Mouse (Mus musculus) embryonic facial prominence, embryonic 13.5 days (tissue): ENCODE data around the gene Slc17a1. TPM values are rescaled to one million over a fixed set of nuclear protein-coding genes. Genes with fewer than 3 reads are reported as not detected.

ENCODE experiments used
- ATAC-seq: fragments of 200-750 bp; cut with Nextera tagmentation; 2 replicates; pipeline ENCODE4 v1.8.0; 2017; ENCODE audit warnings: low read depth; ENCODE audit not compliant: insufficient number of reproducible peaks, insufficient read depth, low FRiP score, low TSS enrichment
- H3K27ac ChIP-seq: fragments of 300-500 bp; sonication (generic); 2 replicates; pipeline ENCODE4 v1.5.1; 2015; ENCODE audit warnings: moderate library complexity, mild to moderate bottlenecking, inconsistent platforms
- H3K27me3 ChIP-seq: fragments of 300-500 bp; sonication (generic); 2 replicates; pipeline ENCODE4 v1.6.1; 2015; ENCODE audit warnings: mild to moderate bottlenecking, inconsistent platforms
- H3K36me3 ChIP-seq: fragments of 300-500 bp; sonication (generic); 2 replicates; pipeline ENCODE4 v1.6.1; 2015; ENCODE audit warnings: mild to moderate bottlenecking, inconsistent platforms
- H3K4me1 ChIP-seq: fragments of 300-500 bp; sonication (generic); 2 replicates; pipeline ENCODE4 v1.6.1; 2015; ENCODE audit warnings: inconsistent platforms
- H3K4me2 ChIP-seq: fragments of 300-500 bp; sonication (generic); 2 replicates; pipeline ENCODE4 v1.6.1; 2015; ENCODE audit warnings: moderate library complexity, mild to moderate bottlenecking, inconsistent platforms
- H3K4me3 ChIP-seq: fragments of 300-500 bp; sonication (generic); 2 replicates; pipeline ENCODE4 v1.5.1; 2015; ENCODE audit warnings: mild to moderate bottlenecking, inconsistent platforms
- H3K9ac ChIP-seq: fragments of 300-500 bp; sonication (generic); 2 replicates; pipeline ENCODE4 v1.6.1; 2015; ENCODE audit warnings: mild to moderate bottlenecking, inconsistent platforms
- H3K9me3 ChIP-seq: fragments of 300-500 bp; sonication (generic); 2 replicates; pipeline ENCODE4 v1.6.1; 2016; ENCODE audit warnings: inconsistent platforms
- WGBS: fragments of 180-500 bp; shearing (Covaris S2); methylation state at CpG from one replicate; pipeline ENCODE4 v1.1.7; 2015; ENCODE audit warnings: mixed read lengths; 5-methylcytosine and 5-hydroxymethylcytosine counted together
- polyA plus RNA-seq: library from polyadenylated mRNA; unstranded; fragments of >200 nt; fragmentation: Nextera tagmentation; extraction: Ambion mirVana; gene quantifications from 2 replicates; pipeline ENCODE4 v1.2.1, GENCODE M21; 2015

Slc17a1 gene
- not detected in 2 replicates for polyA plus RNA-seq

- H3K9ac ChIP-seq = no peak within 1 kb of the TSS
- H3K4me1 ChIP-seq = peaks cover 5% of the 10 kb centered on the region; the same call in 1 of the 2 replicates
- ATAC-seq = no peak
- no peaks in the 10 kb centered on the region for H3K9me3 ChIP-seq
- no peaks in the 10 kb centered on the region for H3K27me3 ChIP-seq
- H3K27ac ChIP-seq = no peak within 1 kb of the TSS
- WGBS = 80% methylated on average over 7 of the region's 7 CpGs
- H3K4me2 ChIP-seq = no peak within 1 kb of the TSS
- no peaks in the 10 kb centered on the region for H3K36me3 ChIP-seq
- H3K4me3 ChIP-seq = no peak within 1 kb of the TSS
Measured at GRCm38 (mm10) chr13:23867405-23867804, at the start of gene Slc17a1. Gene Slc17a1 (plus strand): TSS chr13:23867750.

- no peak for ATAC-seq
- 62% methylated on average over 4 of the region's 4 CpGs for WGBS
Measured at GRCm38 (mm10) chr13:23820179-23820940, 47.2 kb upstream of the Slc17a1 start.

GRCm38 (mm10) chr13:23822213-23822612, 45.3 kb upstream of the Slc17a1 start:
- WGBS = 87% methylated on average over 3 of the region's 3 CpGs
- H3K36me3 ChIP-seq = no peaks in the 10 kb centered on the region
- H3K4me1 ChIP-seq = no peaks in the 10 kb centered on the region
- H3K4me2 ChIP-seq = no peak overlapping the region
- H3K4me3 ChIP-seq = no peak overlapping the region
- H3K27ac ChIP-seq = no peak overlapping the region
- no peaks in the 10 kb centered on the region for H3K9me3 ChIP-seq
- no peaks in the 10 kb centered on the region for H3K27me3 ChIP-seq
- no peak overlapping the region for H3K9ac ChIP-seq
- no peak for ATAC-seq

More at GRCm38 (mm10) chr13:23820179-23820940, 47.2 kb upstream of the Slc17a1 start:
- H3K4me1 ChIP-seq = no peaks in the 10 kb centered on the region
- H3K4me2 ChIP-seq = no peak overlapping the region
- no peaks in the 10 kb centered on the region for H3K36me3 ChIP-seq
- H3K9ac ChIP-seq = no peak overlapping the region
- no peaks in the 10 kb centered on the region for H3K27me3 ChIP-seq
- no peak overlapping the region for H3K4me3 ChIP-seq
- H3K9me3 ChIP-seq = no peaks in the 10 kb centered on the region
- H3K27ac ChIP-seq = no peak overlapping the region

- no peak overlapping the region for H3K27ac ChIP-seq
- H3K4me2 ChIP-seq = no peak overlapping the region
- H3K4me3 ChIP-seq = no peak overlapping the region
- H3K27me3 ChIP-seq = no peaks in the 10 kb centered on the region
- H3K36me3 ChIP-seq = no peaks in the 10 kb centered on the region
- H3K4me1 ChIP-seq = no peaks in the 10 kb centered on the region
- H3K9ac ChIP-seq = no peak overlapping the region
- ATAC-seq = no peak
- H3K9me3 ChIP-seq = no peaks in the 10 kb centered on the region
- WGBS = 69% methylated on average over 3 of the region's 3 CpGs
Measured at GRCm38 (mm10) chr13:23826606-23827005, 40.9 kb upstream of the Slc17a1 start.

GRCm38 (mm10) chr13:23833053-23833452, 34.5 kb upstream of the Slc17a1 start:
- Histone ChIP-seq H3K9ac (no peak overlapping the region), H3K36me3 (no peaks in the 10 kb centered on the region), H3K4me1 (no peaks in the 10 kb centered on the region), H3K27me3 (no peaks in the 10 kb centered on the region), H3K9me3 (no peaks in the 10 kb centered on the region), H3K27ac (no peak overlapping the region), H3K4me3 (no peak overlapping the region), H3K4me2 (no peak overlapping the region)
- 12% methylated on average over 6 of the region's 6 CpGs for WGBS
- no peak for ATAC-seq

GRCm38 (mm10) chr13:23834836-23835235, 32.7 kb upstream of the Slc17a1 start:
- Histone ChIP-seq H3K4me2 (no peak overlapping the region), H3K4me3 (no peak overlapping the region), H3K36me3 (no peaks in the 10 kb centered on the region), H3K9ac (no peak overlapping the region), H3K27ac (no peak overlapping the region), H3K9me3 (no peaks in the 10 kb centered on the region), H3K27me3 (no peaks in the 10 kb centered on the region), H3K4me1 (no peaks in the 10 kb centered on the region)
- WGBS = 82% methylated on average over 5 of the region's 5 CpGs
- ATAC-seq = no peak

GRCm38 (mm10) chr13:23836630-23837029, 30.9 kb upstream of the Slc17a1 start:
- 88% methylated on average over 5 of the region's 5 CpGs for WGBS

GRCm38 (mm10) chr13:23839308-23839707, 28.2 kb upstream of the Slc17a1 start, which contains the start of gene Slc17a3:
Gene Slc17a3 (plus strand): TSS chr13:23839434.
- WGBS = 75% methylated on average over 2 of the region's 2 CpGs
- Histone ChIP-seq H3K4me2 (no peak within 1 kb of the TSS), H3K27me3 (no peaks in the 10 kb centered on the region), H3K9me3 (no peaks in the 10 kb centered on the region), H3K4me3 (no peak within 1 kb of the TSS), H3K9ac (no peak within 1 kb of the TSS), H3K4me1 (no peaks in the 10 kb centered on the region), H3K36me3 (no peaks in the 10 kb centered on the region), H3K27ac (no peak within 1 kb of the TSS)
- no peak for ATAC-seq

More at GRCm38 (mm10) chr13:23836630-23837029, 30.9 kb upstream of the Slc17a1 start:
- no peaks in the 10 kb centered on the region for H3K27me3 ChIP-seq
- H3K9me3 ChIP-seq = no peaks in the 10 kb centered on the region
- H3K4me2 ChIP-seq = no peak overlapping the region
- H3K4me1 ChIP-seq = no peaks in the 10 kb centered on the region
- no peak overlapping the region for H3K27ac ChIP-seq
- H3K9ac ChIP-seq = no peak overlapping the region
- H3K4me3 ChIP-seq = no peak overlapping the region
- no peaks in the 10 kb centered on the region for H3K36me3 ChIP-seq
- no peak for ATAC-seq

- Histone ChIP-seq H3K9ac (no peak overlapping the region), H3K9me3 (no peaks in the 10 kb centered on the region), H3K27me3 (no peaks in the 10 kb centered on the region), H3K36me3 (no peaks in the 10 kb centered on the region), H3K4me3 (no peak overlapping the region), H3K27ac (no peak overlapping the region), H3K4me2 (no peak overlapping the region), H3K4me1 (no peaks in the 10 kb centered on the region)
- ATAC-seq = no peak
- 41% methylated on average over 4 of the region's 4 CpGs for WGBS
Measured at GRCm38 (mm10) chr13:23845851-23846250, 21.7 kb upstream of the Slc17a1 start.

- no peak overlapping the region for H3K4me2 ChIP-seq
- H3K9me3 ChIP-seq = no peaks in the 10 kb centered on the region
- no peak overlapping the region for H3K4me3 ChIP-seq
- no peaks in the 10 kb centered on the region for H3K36me3 ChIP-seq
- ATAC-seq = no peak
- no peaks in the 10 kb centered on the region for H3K27me3 ChIP-seq
- no peak overlapping the region for H3K27ac ChIP-seq
- WGBS = 75% methylated on average over 2 of the region's 2 CpGs
- no peaks in the 10 kb centered on the region for H3K4me1 ChIP-seq
- H3K9ac ChIP-seq = no peak overlapping the region
Measured at GRCm38 (mm10) chr13:23849299-23849698, 18.3 kb upstream of the Slc17a1 start.

- Histone ChIP-seq H3K9ac (no peak overlapping the region), H3K4me3 (no peak overlapping the region), H3K27me3 (no peaks in the 10 kb centered on the region), H3K36me3 (no peaks in the 10 kb centered on the region), H3K4me1 (no peaks in the 10 kb centered on the region), H3K4me2 (no peak overlapping the region), H3K9me3 (no peaks in the 10 kb centered on the region), H3K27ac (no peak overlapping the region)
- 52% methylated on average over 3 of the region's 3 CpGs for WGBS
- ATAC-seq = no peak
Measured at GRCm38 (mm10) chr13:23856401-23856800, 11.1 kb upstream of the Slc17a1 start.

- no peak for ATAC-seq
- Histone ChIP-seq H3K4me1 (peaks cover 5% of the 10 kb centered on the region; the same call in 1 of the 2 replicates), H3K36me3 (no peaks in the 10 kb centered on the region), H3K9me3 (no peaks in the 10 kb centered on the region), H3K27me3 (no peaks in the 10 kb centered on the region), H3K27ac (no peak overlapping the region), H3K9ac (no peak overlapping the region), H3K4me3 (no peak overlapping the region), H3K4me2 (no peak overlapping the region)
Measured at GRCm38 (mm10) chr13:23861815-23862214, 5.7 kb upstream of the Slc17a1 start.
